Mouse (Mus musculus) ES-Bruce4 (cell line): ENCODE measurements around the gene Nfkbiz.

Experiments used
- CTCF ChIP-seq: IDR thresholded peaks from one replicate; pipeline ENCODE4 v1.8.1; 2011; ENCODE audit warnings: low read depth, low read length
- POLR2A ChIP-seq: IDR thresholded peaks from one replicate; pipeline ENCODE4 v1.8.1; 2011; ENCODE audit warnings: low read length; ENCODE audit not compliant: insufficient read depth

DNA sequence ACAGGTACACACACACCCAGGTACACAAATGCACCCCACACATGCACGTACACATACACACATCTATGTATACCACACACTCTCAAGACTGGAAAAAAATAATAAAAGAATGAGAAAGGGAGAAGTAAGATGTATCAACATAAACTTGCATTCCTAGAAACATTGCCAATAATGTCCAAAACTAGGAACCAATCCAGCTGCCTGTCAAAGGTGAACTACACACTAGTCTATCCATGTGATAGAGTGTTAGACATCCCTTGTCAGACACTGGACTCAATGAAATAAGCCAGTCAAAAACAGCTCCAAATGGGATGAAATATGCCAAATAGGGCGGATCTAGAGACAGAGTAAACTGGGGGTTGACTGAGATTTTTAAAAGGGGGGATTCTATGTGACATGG, 55.8 kb downstream of the Nfkbiz start:
- TF ChIP-seq POLR2A (no peak), CTCF (no peak)
